Mouse (Mus musculus) frontal cortex, adult (tissue): ENCODE measurements around the gene Zswim4.
A peak's percentile ranks its signal among the peaks of the same experiment; 100 is the strongest.
"Not testable (repeated sequence)": the region's sequence is repeated elsewhere in the genome, so short reads cannot be mapped to it uniquely, and the experiment has no call there.

Experiments
- ATAC-seq: cut with Nextera tagmentation; 2 replicates; pipeline ENCODE4 v1.9.2; 2017; ENCODE audit warnings: mild to moderate bottlenecking, moderate library complexity, mixed read lengths; ENCODE audit not compliant: low TSS enrichment

The Zswim4 gene

DNA sequence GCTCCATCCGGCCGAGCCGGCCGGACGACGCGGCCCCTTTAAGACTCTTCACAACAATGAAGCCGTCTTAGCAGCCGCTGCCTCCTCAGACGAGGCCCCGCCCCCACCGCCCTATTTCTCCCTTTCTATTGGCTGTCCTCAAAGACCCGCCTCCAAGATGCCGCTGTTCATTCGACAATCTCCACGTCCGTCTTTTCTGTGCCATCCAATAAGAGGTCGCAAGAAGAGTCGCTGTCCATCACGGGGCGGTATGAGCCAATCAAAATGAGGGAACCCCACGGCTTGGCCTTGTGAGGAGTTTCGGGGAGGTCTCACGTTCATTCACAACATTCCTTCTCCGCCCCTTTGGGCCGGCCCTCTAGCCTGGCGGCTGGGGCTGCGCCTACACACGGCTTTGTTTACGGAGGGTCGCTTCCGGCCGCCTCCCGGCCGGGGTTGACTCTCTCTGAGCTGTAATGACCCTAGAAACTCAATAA lies at the start of gene Zswim4:
TSS of gene Zswim4 (minus strand) at position 58 of the 476 bp plus-strand sequence.
- ATAC-seq, result peak; percentile 98

- ATAC-seq, result not testable (repeated sequence)
These were observed 48.8 kb upstream of the Zswim4 start for GRCm38 (mm10) chr8:84285665-84286064.

DNA sequence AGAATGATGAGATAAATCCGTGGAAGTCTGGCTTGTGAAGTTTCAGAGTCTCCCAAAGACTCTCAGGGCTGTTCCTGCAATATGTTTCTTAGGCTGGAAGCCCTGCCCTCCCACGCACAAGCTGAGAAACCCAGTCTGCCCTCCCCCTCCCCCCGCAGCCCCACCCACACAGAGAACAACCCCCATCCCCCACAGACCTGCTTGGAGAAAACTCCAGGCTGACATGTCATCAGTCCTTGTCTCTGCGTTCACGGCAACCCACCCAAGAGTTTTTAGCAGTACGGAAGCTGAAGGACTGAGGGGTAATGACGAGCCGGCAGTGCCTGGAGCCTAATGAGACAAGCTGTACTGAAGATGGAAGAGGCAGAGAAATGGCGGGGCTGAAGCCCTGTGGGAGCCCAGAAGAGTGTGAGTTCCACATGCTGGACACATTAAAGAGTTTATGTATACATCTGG lies 47.8 kb upstream of the Zswim4 start:
- peak; percentile 72 for ATAC-seq

GRCm38 (mm10) chr8:84280777-84281176 lies 43.9 kb upstream of the Zswim4 start:
- ATAC-seq, result no peak

- no peak for ATAC-seq
These were observed 39.6 kb upstream of the Zswim4 start for GRCm38 (mm10) chr8:84276447-84276846.

DNA sequence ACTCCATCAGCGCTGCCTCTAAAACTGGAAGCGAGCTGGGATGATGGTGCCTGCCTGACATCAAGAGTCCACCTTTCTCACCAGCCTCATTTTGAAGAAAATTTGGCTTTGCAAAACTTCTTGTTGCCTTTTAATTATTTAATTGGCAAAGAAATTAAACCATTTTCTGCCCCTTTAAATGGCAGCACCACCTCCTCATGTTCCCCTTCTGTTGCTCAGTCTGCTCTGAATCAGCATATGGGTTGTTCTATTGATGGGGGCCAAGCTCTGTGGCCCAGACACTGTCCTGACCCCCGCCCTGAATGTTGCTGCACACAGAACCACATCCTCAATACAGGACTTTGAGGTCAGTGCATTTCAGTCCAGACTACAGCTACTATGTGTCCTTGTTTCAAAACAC lies 37.1 kb upstream of the Zswim4 start:
- no peak for ATAC-seq

DNA sequence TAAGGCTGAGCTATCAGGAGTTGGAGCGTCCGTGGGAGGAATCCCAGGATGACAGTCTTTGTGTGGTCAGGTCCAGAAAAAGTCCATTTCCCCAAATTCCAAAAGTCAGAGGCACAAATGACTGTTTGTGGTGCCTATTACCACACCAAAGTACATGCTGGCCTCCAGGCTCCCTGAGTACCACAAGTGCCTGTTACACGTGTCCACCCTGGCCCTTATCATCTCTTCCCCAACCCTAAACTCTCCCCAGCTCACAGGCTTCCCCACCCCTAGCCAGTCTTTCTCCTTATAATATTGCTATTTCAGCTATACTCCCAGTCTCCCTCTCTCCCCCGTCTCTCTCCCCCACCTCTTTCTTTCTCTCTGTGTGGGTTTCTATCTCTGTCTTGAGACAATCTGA lies 35.4 kb upstream of the Zswim4 start:
- no peak for ATAC-seq

GRCm38 (mm10) chr8:84269950-84270773 lies 33.3 kb upstream of the Zswim4 start, which contains the start of gene Ccdc130:
Ccdc130 (minus strand) TSS chr8:84270380.
- peak; percentile 98 for ATAC-seq

DNA sequence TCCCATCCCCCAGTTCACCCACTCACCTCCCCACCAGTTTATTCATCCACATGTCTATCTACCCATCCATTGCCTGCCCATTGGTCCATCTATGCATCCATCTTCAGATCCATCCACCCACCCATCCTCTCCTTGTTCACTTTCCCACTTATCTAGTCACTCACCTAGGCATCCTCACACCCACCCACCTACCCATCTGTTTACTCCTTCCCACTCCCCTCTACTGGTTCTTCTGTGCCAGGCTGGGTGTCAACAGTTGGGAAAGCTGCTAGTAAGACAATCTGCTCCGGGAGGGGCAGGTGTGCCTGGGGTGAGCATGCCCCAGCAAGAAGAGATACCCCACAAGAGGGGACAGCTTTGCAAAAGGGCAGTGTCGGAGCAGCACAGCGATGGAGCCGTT lies 24.2 kb upstream of the Zswim4 start:
- ATAC-seq, result no peak

- ATAC-seq, result peak; percentile 79
These were observed 20.2 kb upstream of the Zswim4 start, which contains the start of gene Mri1 for GRCm38 (mm10) chr8:84256822-84257610. Mri1 (minus strand) TSS chr8:84257326.

DNA sequence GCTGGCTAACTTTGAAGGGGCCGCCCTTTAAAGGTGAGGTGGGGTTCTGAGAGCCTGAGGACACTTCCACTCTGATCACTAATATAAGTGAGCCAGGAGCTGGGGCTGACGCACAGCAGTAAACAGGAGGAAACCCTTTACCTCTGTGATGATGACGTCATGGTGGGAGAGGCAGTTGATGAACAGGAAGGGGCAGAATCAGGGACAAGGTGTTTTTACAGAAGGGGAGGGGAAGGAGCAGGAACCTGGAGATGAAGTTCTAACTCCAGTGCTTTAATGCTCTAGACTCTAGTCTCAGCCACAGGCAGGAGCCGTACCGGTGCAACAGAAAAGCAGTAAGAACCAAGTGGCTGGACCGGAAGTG lies 19.6 kb upstream of the Zswim4 start:
- ATAC-seq, result peak; percentile 18; the same call in 1 of the 2 replicates

- ATAC-seq, result no peak
These were observed 19.0 kb upstream of the Zswim4 start for GRCm38 (mm10) chr8:84255858-84256257.

DNA sequence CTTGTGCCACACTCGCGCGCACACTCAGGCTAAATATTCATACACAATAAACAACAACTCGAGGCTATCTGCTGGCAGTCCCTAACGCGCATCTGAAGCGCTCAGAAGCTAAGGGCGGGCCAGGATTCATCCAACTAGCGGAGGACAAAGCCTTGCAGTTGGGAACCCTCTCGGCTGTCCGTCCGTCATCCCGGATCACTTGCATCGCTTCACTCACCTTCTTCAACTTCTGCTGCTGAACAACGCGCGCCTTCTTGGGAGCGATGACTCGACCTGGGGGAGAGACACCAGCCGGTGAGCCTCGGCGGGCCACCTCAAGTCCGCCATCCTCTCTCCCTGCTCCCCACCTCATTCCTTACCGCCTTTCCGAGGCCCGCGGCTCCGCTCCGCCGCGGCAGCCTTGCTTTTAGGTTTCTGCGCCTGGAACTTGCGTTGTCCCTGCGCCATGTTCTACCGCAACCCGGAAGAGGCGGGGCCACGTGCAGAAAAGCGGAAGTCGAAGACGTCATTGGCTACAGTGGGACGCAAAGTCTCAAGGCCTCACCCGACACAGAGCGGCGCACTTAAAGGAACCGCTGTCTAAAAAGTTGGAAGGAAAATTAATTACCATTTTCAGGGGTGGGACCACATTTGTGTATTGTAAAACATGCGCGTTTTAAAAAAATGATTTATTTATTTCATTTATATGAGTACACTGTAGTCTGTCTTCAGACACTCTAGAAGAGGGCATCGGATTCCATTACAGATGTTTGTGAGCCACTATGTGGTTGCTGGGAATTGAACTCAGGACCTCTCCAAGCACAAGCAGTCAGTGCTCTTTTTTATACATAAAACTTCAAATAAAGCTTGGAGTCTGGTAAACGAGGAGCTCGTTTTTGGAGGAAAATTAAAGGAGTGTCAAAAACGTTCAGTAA lies 12.7 kb upstream of the Zswim4 start, which contains the start of gene D8Ertd738e:
TSS of gene D8Ertd738e (minus strand) at position 463 of the 914 bp plus-strand sequence.
- ATAC-seq, result peak; percentile 96

DNA sequence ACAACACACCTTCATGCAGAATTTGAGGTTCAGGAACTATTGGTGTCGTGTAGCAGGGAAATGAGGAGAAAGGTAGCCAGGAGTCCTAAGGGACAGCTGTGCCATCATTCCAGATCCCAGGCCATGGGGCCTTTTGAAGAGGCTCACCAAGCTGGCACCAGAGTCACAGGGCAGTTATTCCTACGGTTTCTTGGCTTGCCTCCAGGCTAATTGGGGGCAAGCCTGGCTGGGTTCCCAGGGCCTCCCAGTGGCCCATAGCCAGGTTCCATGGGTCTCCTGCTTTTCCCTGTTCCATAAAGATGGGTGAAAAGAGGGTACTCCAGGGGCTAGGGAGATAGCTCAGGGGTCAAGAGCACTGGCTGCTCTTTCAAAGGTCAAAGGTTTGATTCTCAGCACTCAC lies 5.0 kb upstream of the Zswim4 start:
- ATAC-seq, result no peak

GRCm38 (mm10) chr8:84241167-84241566 lies 4.3 kb upstream of the Zswim4 start:
- ATAC-seq, result no peak

DNA sequence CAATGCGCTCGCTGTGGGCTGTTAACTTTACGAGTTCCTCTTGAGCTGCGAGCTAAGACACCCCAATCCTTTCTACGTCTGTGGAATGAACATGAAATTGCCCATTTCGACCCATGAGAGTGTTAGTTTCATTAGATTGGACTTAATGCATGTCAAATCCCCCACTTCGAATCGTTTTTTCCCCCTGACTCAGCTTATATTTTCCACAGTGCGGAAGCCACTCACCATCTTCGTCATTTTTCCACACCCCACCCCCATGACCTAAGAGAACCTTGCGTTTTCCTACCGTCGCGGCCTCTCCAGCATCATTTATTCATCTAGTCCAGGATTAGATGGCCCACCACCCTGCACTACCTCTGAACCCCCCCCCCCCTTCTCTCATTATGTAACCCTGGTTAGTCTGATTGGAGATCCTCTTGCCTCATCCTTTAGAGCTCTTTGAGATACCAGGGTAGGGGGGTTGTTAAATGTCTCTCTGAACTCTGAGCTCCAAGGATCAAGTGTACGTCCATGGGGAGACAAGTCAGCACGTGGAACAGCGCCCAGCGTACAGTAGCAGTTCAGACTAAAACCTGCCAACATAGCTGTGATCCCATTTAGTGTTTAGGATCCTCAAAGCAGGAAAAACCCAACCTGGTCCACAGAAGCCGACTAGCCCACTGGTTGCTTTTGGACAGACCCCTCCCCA lies 831 bp upstream of the Zswim4 start:
- no peak for ATAC-seq

DNA sequence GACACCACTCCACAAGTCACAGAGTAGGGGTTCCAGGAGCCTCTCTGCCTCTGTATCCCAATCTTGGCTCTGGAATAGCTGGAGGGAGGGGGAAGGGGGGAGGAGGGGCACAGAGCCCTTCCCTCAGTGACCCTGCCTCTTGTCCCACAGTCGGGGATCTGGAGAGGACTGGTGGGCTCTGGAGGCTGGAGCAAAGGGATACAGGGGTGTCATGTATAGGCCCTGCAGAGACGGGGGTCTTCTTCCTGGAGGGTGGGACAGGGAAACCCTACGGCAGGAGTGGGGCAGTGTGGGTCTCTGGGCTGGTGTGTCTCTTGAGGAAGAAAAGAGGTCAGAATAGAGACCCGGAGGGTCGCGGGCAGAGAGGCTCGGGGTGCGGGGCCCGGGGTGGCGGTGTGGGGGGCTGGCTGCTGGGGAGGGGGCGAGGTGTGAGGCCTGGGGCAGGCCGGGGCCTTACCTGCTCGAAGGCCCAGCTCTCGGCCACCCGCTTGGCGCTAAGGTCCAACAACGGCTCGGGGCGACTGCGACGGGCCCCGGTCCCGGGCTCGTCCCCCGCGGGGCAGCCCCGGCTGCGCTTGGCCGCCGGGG lies 351 bp downstream of the Zswim4 start:
- ATAC-seq, result no peak

DNA sequence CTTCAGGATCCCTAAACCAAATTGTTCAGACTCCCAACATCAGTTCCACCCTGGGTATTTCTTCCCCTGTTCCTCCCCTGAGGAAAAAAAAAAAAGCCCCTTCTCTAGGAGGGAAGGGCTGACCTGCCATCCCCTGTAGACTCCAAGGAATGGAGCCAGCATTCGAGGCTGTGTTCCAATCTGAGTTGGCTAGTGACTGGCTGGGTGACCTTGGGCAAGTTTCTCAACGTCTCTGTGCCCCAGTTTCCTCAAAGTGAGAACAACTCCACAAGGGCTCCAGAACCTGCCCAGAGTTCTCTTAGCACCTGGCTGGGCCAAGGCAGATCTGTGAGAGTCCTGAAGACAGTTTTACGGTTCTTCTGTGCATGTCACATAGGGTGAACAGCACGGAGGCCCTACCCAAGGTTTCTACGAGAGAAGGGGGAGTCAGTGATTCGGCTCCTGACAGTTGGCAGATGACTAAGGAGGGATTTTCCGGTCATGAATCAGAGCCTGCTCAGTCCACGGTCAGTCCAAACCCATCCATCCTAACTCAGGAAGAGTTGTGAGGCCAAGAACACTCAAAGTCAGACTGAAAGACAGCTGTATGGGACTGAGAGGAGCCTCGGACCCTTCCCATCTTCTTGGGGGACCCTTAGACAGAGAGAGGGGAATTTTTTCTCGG lies 977 bp downstream of the Zswim4 start:
- no peak for ATAC-seq

GRCm38 (mm10) chr8:84233055-84233454 lies 3.8 kb downstream of the Zswim4 start:
- ATAC-seq, result no peak

- no peak for ATAC-seq
These were observed 6.1 kb downstream of the Zswim4 start for GRCm38 (mm10) chr8:84230735-84231134.
